Mouse (Mus musculus) splenic B cell, adult 2 months (primary cell): ENCODE measurements around the gene Plekhj1.

Experiments
- DNase-seq: peaks from one replicate; pipeline ENCODE4 v3.0.0-alpha.2; 2011; ENCODE audit warnings: low read depth, low spot score
- H3K27me3 ChIP-seq: 2 replicates; pipeline ENCODE4 v1.6.1; 2012; ENCODE audit warnings: mild to moderate bottlenecking, low read length, moderate library complexity, mixed read lengths; ENCODE audit not compliant: control insufficient read depth, poor library complexity, insufficient read depth, severe bottlenecking
- H3K36me3 ChIP-seq: 2 replicates; pipeline ENCODE4 v1.6.1; 2012; ENCODE audit warnings: mild to moderate bottlenecking, low read length, moderate library complexity, mixed read lengths; ENCODE audit not compliant: control insufficient read depth, poor library complexity, insufficient read depth, severe bottlenecking

Gene Plekhj1

GRCm38 (mm10) chr10:80784871-80785270 is 13.6 kb downstream of the Plekhj1 start:
- DNase-seq, result no peak
- Histone ChIP-seq H3K36me3 (peaks cover 9% of the 10 kb centered on the region), H3K27me3 (no peaks in the 10 kb centered on the region)

GRCm38 (mm10) chr10:80784302-80784701 is 14.1 kb downstream of the Plekhj1 start:
- peaks cover 7% of the 10 kb centered on the region for H3K36me3 ChIP-seq
- no peak for DNase-seq
- no peaks in the 10 kb centered on the region for H3K27me3 ChIP-seq

GRCm38 (mm10) chr10:80779565-80779964 is 18.9 kb downstream of the Plekhj1 start:
- Histone ChIP-seq H3K27me3 (no peaks in the 10 kb centered on the region), H3K36me3 (peaks cover 7% of the 10 kb centered on the region)
- no peak for DNase-seq

- H3K36me3 ChIP-seq, result peaks cover 19% of the 10 kb centered on the region
- DNase-seq, result no peak
- no peaks in the 10 kb centered on the region for H3K27me3 ChIP-seq
These were observed 21.3 kb downstream of the Plekhj1 start for GRCm38 (mm10) chr10:80777123-80777522.

GRCm38 (mm10) chr10:80776358-80776869 is 22.0 kb downstream of the Plekhj1 start:
- Histone ChIP-seq H3K36me3 (peaks cover 18% of the 10 kb centered on the region), H3K27me3 (no peaks in the 10 kb centered on the region)
- DNase-seq, result no peak

GRCm38 (mm10) chr10:80775731-80776130 is 22.7 kb downstream of the Plekhj1 start:
- Histone ChIP-seq H3K36me3 (peaks cover 19% of the 10 kb centered on the region), H3K27me3 (no peaks in the 10 kb centered on the region)
- DNase-seq, result no peak

- no peak for DNase-seq
- H3K36me3 ChIP-seq, result peaks cover 19% of the 10 kb centered on the region
- no peaks in the 10 kb centered on the region for H3K27me3 ChIP-seq
These were observed 23.4 kb downstream of the Plekhj1 start for GRCm38 (mm10) chr10:80774981-80775380.

GRCm38 (mm10) chr10:80774549-80774948 is 23.9 kb downstream of the Plekhj1 start:
- peak; percentile 78 for DNase-seq
- H3K27me3 ChIP-seq, result no peaks in the 10 kb centered on the region
- peaks cover 19% of the 10 kb centered on the region for H3K36me3 ChIP-seq

- no peak for DNase-seq
- Histone ChIP-seq H3K27me3 (no peaks in the 10 kb centered on the region), H3K36me3 (peaks cover 19% of the 10 kb centered on the region)
These were observed 24.6 kb downstream of the Plekhj1 start for GRCm38 (mm10) chr10:80773816-80774215.

- Histone ChIP-seq H3K36me3 (peaks cover 20% of the 10 kb centered on the region), H3K27me3 (no peaks in the 10 kb centered on the region)
- DNase-seq, result no peak
These were observed 30.1 kb downstream of the Plekhj1 start for GRCm38 (mm10) chr10:80768365-80768764.

- Histone ChIP-seq H3K36me3 (peaks cover 10% of the 10 kb centered on the region), H3K27me3 (no peaks in the 10 kb centered on the region)
- DNase-seq, result no peak
These were observed 32.1 kb downstream of the Plekhj1 start for GRCm38 (mm10) chr10:80766161-80766815.

GRCm38 (mm10) chr10:80765746-80766145 is 32.7 kb downstream of the Plekhj1 start:
- Histone ChIP-seq H3K27me3 (no peaks in the 10 kb centered on the region), H3K36me3 (peaks cover 9% of the 10 kb centered on the region)
- no peak for DNase-seq

- Histone ChIP-seq H3K27me3 (no peaks in the 10 kb centered on the region), H3K36me3 (peaks cover 9% of the 10 kb centered on the region)
- DNase-seq, result no peak
These were observed 34.9 kb downstream of the Plekhj1 start for GRCm38 (mm10) chr10:80763502-80763901.

GRCm38 (mm10) chr10:80761821-80762220 is 36.6 kb downstream of the Plekhj1 start:
- H3K27me3 ChIP-seq, result no peaks in the 10 kb centered on the region
- no peak for DNase-seq
- H3K36me3 ChIP-seq, result peaks cover 2% of the 10 kb centered on the region

GRCm38 (mm10) chr10:80760596-80761524 is 37.6 kb downstream of the Plekhj1 start:
- no peak for DNase-seq

More at GRCm38 (mm10) chr10:80760596-80761524, 37.6 kb downstream of the Plekhj1 start:
- no peaks in the 10 kb centered on the region; the same call in 1 of the 2 replicates for H3K36me3 ChIP-seq
- H3K27me3 ChIP-seq, result no peaks in the 10 kb centered on the region
